Mouse (Mus musculus): ENCODE data around the gene Cmya5.

DNA sequence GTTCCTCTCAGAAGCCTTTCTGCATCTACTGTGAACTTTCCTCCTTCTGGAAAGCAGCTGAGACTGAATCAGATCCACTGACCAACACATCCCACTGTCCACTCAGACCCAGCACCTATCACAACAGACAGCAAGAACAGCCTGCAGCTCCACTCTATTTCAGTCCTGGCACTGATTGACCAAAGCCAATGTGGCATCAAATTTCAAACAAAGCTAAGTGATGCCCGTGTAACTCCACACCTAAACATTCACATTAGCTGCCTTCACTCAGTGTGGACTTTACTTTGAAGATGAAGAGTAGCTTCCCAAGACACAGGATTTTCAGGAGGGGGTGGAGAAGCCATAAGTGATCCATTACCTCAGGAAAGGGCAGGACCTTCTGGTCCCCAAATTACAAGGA is 122.4 kb downstream of the Cmya5 start:
- TF ChIP-seq CTCF (conservative IDR thresholded peaks at IDR 0.05; ENCODE audit: low read length) (no peak), NANOG (IDR thresholded peaks at IDR 0.05; ENCODE audit: borderline replicate concordance, low read length) (no peak)
